Mouse (Mus musculus) midbrain, embryonic 15.5 days (tissue): ENCODE measurements at regions not wholly inside any gene's neighbourhood (a gene's known extent, or its start where the extent isn't known, plus 50 kb on each side); places are given as distances from the start of the nearest gene placed in this dataset.

Experiments
- ATAC-seq: fragments of 200-750 bp; cut with Nextera tagmentation; replicated peaks from 2 replicates; pipeline ENCODE4 v1.8.0; 2017; ENCODE audit warnings: moderate TSS enrichment
- H3K27ac ChIP-seq: fragments of 300-500 bp; sonication (generic); 2 replicates; pipeline ENCODE4 v1.5.1; 2015; ENCODE audit warnings: mild to moderate bottlenecking, inconsistent platforms
- H3K27me3 ChIP-seq: fragments of 300-500 bp; sonication (generic); replicated peaks from 2 replicates; pipeline ENCODE4 v1.6.1; 2015; ENCODE audit warnings: inconsistent platforms
- H3K36me3 ChIP-seq: fragments of 300-500 bp; sonication (generic); replicated peaks from 2 replicates; pipeline ENCODE4 v1.6.1; 2015; ENCODE audit warnings: inconsistent platforms
- H3K4me1 ChIP-seq: fragments of 300-500 bp; sonication (generic); 2 replicates; pipeline ENCODE4 v1.6.1; 2015; ENCODE audit warnings: inconsistent platforms
- H3K4me2 ChIP-seq: fragments of 300-500 bp; sonication (generic); 2 replicates; pipeline ENCODE4 v1.6.1; 2015; ENCODE audit warnings: inconsistent platforms, mild to moderate bottlenecking, moderate library complexity
- H3K4me3 ChIP-seq: fragments of 300-500 bp; sonication (generic); 2 replicates; pipeline ENCODE4 v1.5.1; 2015; ENCODE audit warnings: mild to moderate bottlenecking, inconsistent platforms
- H3K9ac ChIP-seq: fragments of 300-500 bp; sonication (generic); 2 replicates; pipeline ENCODE4 v1.6.1; 2015; ENCODE audit warnings: mild to moderate bottlenecking, inconsistent platforms
- H3K9me3 ChIP-seq: fragments of 300-500 bp; sonication (generic); 2 replicates; pipeline ENCODE4 v1.6.1; 2016; ENCODE audit warnings: inconsistent platforms
- WGBS: fragments of 180-500 bp; shearing (Covaris S2); methylation state at CpG from one replicate; pipeline ENCODE4 v1.1.7; 2015; ENCODE audit warnings: mixed read lengths; 5-methylcytosine and 5-hydroxymethylcytosine counted together

GRCm38 (mm10) chr4:45728825-45729224, 70.0 kb upstream of the Aldh1b1 start:
- Histone ChIP-seq H3K36me3 (no peaks in the 10 kb centered on the region), H3K27me3 (no peaks in the 10 kb centered on the region), H3K4me3 (no peak overlapping the region), H3K27ac (no peak overlapping the region), H3K9me3 (no peaks in the 10 kb centered on the region), H3K4me2 (no peak overlapping the region), H3K9ac (no peak overlapping the region), H3K4me1 (peaks cover 35% of the 10 kb centered on the region)
- 27% methylated on average over 4 of the region's 4 CpGs for WGBS
- no peak for ATAC-seq

GRCm38 (mm10) chr4:45727915-45728314, 70.9 kb upstream of the Aldh1b1 start:
- H3K36me3 ChIP-seq: no peaks in the 10 kb centered on the region
- H3K27ac ChIP-seq: no peak overlapping the region
- no peak for ATAC-seq
- H3K27me3 ChIP-seq: no peaks in the 10 kb centered on the region
- H3K4me1 ChIP-seq: peaks cover 38% of the 10 kb centered on the region
- no peak overlapping the region for H3K4me2 ChIP-seq
- WGBS: 75% methylated on average over 5 of the region's 5 CpGs
- no peak overlapping the region for H3K9ac ChIP-seq
- H3K9me3 ChIP-seq: no peaks in the 10 kb centered on the region
- no peak overlapping the region for H3K4me3 ChIP-seq

DNA sequence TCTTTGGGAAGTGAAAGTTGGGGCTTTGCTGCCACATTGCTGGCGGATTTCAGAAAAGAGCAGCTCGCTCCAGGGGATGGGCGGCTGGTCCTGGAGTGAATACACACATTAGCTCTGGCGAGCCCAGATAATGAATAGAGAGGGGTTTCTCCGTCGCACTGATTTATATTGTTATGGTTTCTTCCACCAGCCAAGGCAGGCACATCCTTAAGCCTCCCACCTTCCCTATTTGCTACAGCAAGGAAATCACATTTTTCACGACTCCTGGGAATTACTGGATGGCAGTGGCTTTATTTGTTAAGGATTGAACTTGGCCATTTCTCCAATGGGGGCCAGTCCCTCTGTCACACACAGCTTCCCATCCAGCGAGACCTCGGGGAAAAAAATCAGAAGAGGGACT, 71.3 kb upstream of the Aldh1b1 start:
- Histone ChIP-seq H3K9ac (no peak overlapping the region), H3K36me3 (no peaks in the 10 kb centered on the region), H3K27ac (peak overlapping the region; percentile 18; the same call in 1 of the 2 replicates), H3K4me3 (no peak overlapping the region), H3K27me3 (no peaks in the 10 kb centered on the region), H3K4me1 (peaks cover 38% of the 10 kb centered on the region), H3K9me3 (no peaks in the 10 kb centered on the region), H3K4me2 (no peak overlapping the region)
- ATAC-seq: no peak
- 25% methylated on average over 9 of the region's 9 CpGs for WGBS

GRCm38 (mm10) chr4:45726783-45727182, 72.0 kb upstream of the Aldh1b1 start:
- H3K4me3 ChIP-seq: no peak overlapping the region
- H3K9me3 ChIP-seq: no peaks in the 10 kb centered on the region
- H3K4me1 ChIP-seq: peaks cover 38% of the 10 kb centered on the region
- no peaks in the 10 kb centered on the region for H3K27me3 ChIP-seq
- 90% methylated on average over 5 of the region's 5 CpGs for WGBS
- H3K9ac ChIP-seq: no peak overlapping the region
- H3K36me3 ChIP-seq: no peaks in the 10 kb centered on the region
- H3K4me2 ChIP-seq: no peak overlapping the region
- ATAC-seq: no peak
- H3K27ac ChIP-seq: no peak overlapping the region

DNA sequence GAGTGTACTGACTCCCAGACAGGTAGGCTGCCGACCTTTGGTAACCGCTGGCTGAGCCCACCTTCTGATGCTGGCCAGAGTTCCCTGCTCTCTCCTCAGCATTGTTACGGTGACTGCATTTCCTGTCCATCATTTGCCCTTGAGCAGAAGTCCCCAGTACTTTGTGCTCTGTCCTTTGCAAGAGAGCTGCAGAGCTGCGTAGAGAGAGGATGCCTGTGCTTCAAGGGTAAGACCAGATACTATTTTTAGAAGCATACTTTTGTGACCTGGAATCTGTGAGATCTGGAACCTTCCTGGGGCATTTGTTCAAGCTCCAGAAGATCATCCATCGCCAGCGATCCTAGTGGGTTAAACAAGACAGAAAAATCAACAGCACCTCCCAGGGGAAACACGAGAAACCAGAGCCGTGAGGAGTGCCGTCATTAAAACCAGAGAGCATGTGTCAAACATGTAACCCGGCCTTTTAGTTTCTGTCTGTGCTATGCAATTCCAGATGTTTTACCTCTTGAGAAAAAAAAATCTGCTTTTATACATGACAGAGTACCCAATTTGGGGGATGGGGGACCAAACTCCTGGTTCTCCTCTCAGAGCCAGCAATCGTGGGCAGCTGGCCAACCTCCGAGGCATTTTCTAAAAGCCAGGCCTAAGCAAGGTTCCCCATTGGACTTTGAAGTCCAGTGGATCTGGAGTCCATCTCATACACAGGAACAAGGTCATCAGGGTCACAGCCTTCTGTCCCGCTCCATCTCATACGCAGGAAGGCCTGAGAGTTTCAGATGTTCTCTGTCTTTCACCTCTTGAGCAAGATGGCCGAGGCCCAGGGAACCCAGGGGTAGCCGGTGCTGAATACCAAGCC, 73.5 kb upstream of the Aldh1b1 start:
- ATAC-seq: no peak
- H3K9me3 ChIP-seq: no peaks in the 10 kb centered on the region
- WGBS: 82% methylated on average over 16 of the region's 16 CpGs
- no peak overlapping the region for H3K4me2 ChIP-seq
- no peaks in the 10 kb centered on the region for H3K27me3 ChIP-seq
- no peaks in the 10 kb centered on the region for H3K36me3 ChIP-seq
- H3K27ac ChIP-seq: no peak overlapping the region
- no peak overlapping the region for H3K9ac ChIP-seq
- H3K4me3 ChIP-seq: no peak overlapping the region
- peaks cover 31% of the 10 kb centered on the region for H3K4me1 ChIP-seq

DNA sequence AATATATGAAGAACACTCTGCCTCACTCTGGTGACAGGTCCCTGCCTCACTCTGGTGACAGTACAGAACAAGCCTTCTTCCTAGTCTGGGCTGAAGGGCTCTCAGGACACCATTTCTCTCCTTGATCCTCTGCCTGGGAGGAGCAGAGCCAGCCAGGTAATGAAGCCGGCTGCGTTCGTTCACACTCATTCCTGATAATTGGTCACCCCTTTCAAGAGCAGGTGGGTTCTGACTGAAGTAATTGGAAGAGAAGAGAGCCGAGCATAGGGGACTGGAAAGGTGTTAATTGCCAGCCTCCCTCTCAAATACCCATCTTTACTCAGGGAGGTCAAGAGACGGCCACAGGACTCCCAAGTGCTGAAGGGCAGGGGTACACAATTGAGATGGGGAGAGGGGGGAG, 78.5 kb upstream of the Aldh1b1 start:
- H3K27ac ChIP-seq: no peak overlapping the region
- H3K36me3 ChIP-seq: no peaks in the 10 kb centered on the region
- H3K4me2 ChIP-seq: no peak overlapping the region
- H3K4me3 ChIP-seq: no peak overlapping the region
- WGBS: 44% methylated on average over 5 of the region's 5 CpGs
- peaks cover 16% of the 10 kb centered on the region for H3K4me1 ChIP-seq
- no peak overlapping the region for H3K9ac ChIP-seq
- ATAC-seq: no peak
- H3K27me3 ChIP-seq: no peaks in the 10 kb centered on the region
- H3K9me3 ChIP-seq: no peaks in the 10 kb centered on the region

GRCm38 (mm10) chr4:45719564-45719963, 79.3 kb upstream of the Aldh1b1 start:
- Histone ChIP-seq H3K36me3 (no peaks in the 10 kb centered on the region), H3K4me3 (no peak overlapping the region)
- no peak for ATAC-seq

GRCm38 (mm10) chr4:45715878-45716277, 82.9 kb upstream of the Aldh1b1 start:
- no peaks in the 10 kb centered on the region for H3K27me3 ChIP-seq
- ATAC-seq: no peak
- 69% methylated on average over 1 of the region's 1 CpGs for WGBS

More at GRCm38 (mm10) chr4:45719564-45719963, 79.3 kb upstream of the Aldh1b1 start:
- Histone ChIP-seq H3K27me3 (no peaks in the 10 kb centered on the region), H3K27ac (no peak overlapping the region), H3K9ac (no peak overlapping the region), H3K9me3 (no peaks in the 10 kb centered on the region), H3K4me2 (no peak overlapping the region), H3K4me1 (peaks cover 16% of the 10 kb centered on the region)
- WGBS: 60% methylated on average over 3 of the region's 3 CpGs

DNA sequence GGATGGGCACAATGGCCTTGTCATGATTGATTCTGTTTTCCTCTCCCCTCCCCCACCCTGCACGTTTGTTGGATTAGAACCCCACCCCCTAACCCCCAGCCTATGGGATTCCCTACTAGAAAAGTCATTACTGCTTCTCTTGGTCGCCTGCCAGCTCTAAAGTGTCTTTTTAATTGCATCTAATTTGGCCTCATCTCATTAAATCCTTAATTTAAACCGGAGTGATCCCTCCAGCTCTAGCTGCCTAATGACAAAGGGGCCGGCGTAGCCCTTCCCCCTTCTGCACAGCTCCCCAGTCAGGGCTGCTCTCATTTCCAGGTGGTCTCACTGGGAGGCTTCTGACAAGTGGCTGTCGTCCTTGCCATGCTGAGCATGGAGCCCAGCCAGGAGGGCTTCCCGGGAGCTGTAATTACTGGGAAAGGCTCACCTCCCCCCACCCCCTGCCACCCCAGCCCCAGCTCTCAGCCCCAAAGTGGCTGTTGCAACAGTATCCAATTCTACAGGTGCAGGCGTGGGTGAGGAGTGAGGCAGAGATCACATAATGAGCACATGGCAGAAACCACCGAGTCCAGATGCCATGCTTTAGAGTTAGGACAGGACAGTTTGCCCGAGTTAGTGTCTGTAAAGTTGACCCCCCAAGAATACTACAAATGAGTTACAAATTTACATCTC, 84.8 kb upstream of the Aldh1b1 start:
- H3K27ac ChIP-seq: no peak overlapping the region
- H3K9ac ChIP-seq: no peak overlapping the region
- ATAC-seq: peak; percentile 93

More at GRCm38 (mm10) chr4:45715878-45716277, 82.9 kb upstream of the Aldh1b1 start:
- Histone ChIP-seq H3K27ac (no peak overlapping the region), H3K9ac (no peak overlapping the region), H3K4me2 (no peak overlapping the region), H3K36me3 (no peaks in the 10 kb centered on the region), H3K9me3 (no peaks in the 10 kb centered on the region), H3K4me3 (no peak overlapping the region), H3K4me1 (peaks cover 24% of the 10 kb centered on the region)

DNA sequence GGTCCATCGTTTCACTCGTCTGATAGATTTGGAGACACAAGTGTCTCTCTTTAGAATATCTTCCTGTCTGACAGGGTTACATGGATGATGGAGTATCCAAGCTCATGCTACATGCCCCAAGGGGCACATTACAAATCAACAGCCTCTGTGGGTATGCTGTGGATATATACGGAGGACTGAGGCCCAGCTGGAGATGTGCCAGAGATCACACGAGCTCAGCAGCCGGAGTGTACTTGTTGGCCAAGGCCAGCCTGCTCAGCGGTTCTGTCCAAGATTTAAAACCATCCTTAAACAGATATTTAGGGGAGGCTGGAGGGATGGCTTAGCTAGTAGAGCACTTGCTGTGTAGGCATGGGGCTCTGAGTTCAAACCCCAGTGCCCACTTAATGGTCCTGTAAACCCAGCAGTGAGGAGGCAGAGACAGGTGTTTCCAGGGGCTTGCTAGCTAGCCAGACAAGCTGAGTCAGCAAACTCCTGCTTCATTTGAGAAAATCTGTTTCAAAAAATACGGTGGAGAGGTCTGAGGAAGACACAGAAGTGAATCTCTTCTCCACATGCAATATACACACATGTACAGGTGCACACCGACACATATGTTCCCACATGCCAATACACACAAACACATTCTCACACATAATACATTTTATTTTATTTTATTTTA, 85.6 kb upstream of the Aldh1b1 start:
- Histone ChIP-seq H3K36me3 (no peaks in the 10 kb centered on the region), H3K9me3 (no peaks in the 10 kb centered on the region), H3K4me1 (peaks cover 14% of the 10 kb centered on the region), H3K4me3 (no peak overlapping the region), H3K4me2 (no peak overlapping the region), H3K27ac (no peak overlapping the region), H3K27me3 (no peaks in the 10 kb centered on the region), H3K9ac (no peak overlapping the region)
- ATAC-seq: no peak
- 44% methylated on average over 8 of the region's 8 CpGs for WGBS

More for the DNA sequence above, 84.8 kb upstream of the Aldh1b1 start:
- H3K4me1 ChIP-seq: peaks cover 14% of the 10 kb centered on the region
- no peaks in the 10 kb centered on the region for H3K36me3 ChIP-seq
- no peak overlapping the region for H3K4me3 ChIP-seq
- no peaks in the 10 kb centered on the region for H3K9me3 ChIP-seq
- H3K4me2 ChIP-seq: no peak overlapping the region
- WGBS: 7% methylated on average over 10 of the region's 10 CpGs
- H3K27me3 ChIP-seq: no peaks in the 10 kb centered on the region

DNA sequence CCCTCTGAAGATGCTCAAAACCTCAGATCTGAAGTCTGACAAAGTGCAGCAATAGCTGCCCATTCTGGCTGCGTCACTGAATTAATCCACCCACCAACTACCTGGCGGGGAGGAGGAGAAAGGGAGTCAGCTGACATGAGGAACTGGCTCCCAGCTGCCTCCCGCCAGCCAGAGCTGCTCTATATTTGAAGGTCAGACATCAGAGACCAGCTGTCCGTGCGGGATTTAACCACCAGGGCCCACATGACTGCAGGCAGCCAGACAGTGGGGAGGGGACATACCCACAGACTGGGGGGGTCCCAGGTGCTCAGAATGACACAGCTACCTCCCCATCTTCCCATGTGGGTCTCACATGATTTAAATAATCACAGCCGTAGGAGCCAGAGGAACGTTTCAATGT, 94.8 kb upstream of the Aldh1b1 start:
- Histone ChIP-seq H3K4me2 (no peak overlapping the region), H3K27ac (no peak overlapping the region), H3K9ac (no peak overlapping the region), H3K4me1 (peaks cover 8% of the 10 kb centered on the region), H3K4me3 (no peak overlapping the region), H3K27me3 (no peaks in the 10 kb centered on the region), H3K36me3 (no peaks in the 10 kb centered on the region), H3K9me3 (no peaks in the 10 kb centered on the region)
- 59% methylated on average over 7 of the region's 7 CpGs for WGBS
- no peak for ATAC-seq

GRCm38 (mm10) chr4:45699601-45700000, 99.2 kb upstream of the Aldh1b1 start:
- H3K9me3 ChIP-seq: no peaks in the 10 kb centered on the region
- 83% methylated on average over 3 of the region's 3 CpGs for WGBS

More at GRCm38 (mm10) chr4:45699601-45700000, 99.2 kb upstream of the Aldh1b1 start:
- Histone ChIP-seq H3K27me3 (no peaks in the 10 kb centered on the region), H3K4me2 (no peak overlapping the region), H3K9ac (no peak overlapping the region), H3K4me3 (no peak overlapping the region), H3K36me3 (no peaks in the 10 kb centered on the region), H3K27ac (no peak overlapping the region), H3K4me1 (peaks cover 8% of the 10 kb centered on the region)
- ATAC-seq: no peak
